Mouse (Mus musculus): Measurements from ENCODE around the gene Zfp184. TPM values are rescaled to one million over a fixed set of nuclear protein-coding genes. Genes with fewer than 3 reads are reported as not detected.

Zfp184 gene
- polyA plus RNA-seq, 1 experiment, result 0.76 TPM

DNA sequence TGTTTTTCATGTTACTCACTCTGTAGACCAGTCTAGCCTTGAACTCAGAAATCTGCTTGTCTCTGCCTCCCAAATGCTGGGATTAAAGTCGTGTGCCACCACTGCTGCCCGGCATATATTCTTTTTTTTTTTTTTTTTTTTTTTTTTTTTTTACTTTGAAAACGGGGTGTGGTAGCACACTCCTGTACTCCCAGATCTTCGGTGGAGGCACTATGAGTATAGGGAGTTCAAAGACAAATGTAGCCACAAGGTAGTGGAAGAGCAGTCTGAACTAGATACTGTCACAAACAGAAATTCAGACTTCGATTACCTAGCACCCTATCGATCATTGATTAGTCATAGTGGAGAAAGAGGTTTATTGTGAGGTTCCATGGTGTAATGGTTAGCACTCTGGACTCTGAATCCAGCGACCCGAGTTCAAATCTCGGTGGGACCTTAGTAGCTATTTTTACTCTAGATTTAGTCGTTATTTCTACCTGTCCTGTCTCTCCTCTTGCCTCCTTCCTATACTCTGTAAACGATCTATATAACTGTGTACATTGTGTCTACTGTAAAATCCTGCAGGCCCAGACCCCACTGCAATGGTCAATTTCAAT lies 25.0 kb upstream of the Zfp184 start:
- TF ChIP-seq POLR2A (IDR thresholded peaks at IDR 0.05; ENCODE audit: borderline replicate concordance, low read depth, low read length), result no peak
- TF ChIP-seq CTCF (IDR thresholded peaks at IDR 0.05; ENCODE audit: low read depth, low read length), result no peak
- H3K4me1 ChIP-seq (ENCODE audit: control insufficient read depth, insufficient read depth, low read length), result peaks cover 10% of the 10 kb centered on the region
- H3K4me3 ChIP-seq (ENCODE audit: insufficient read depth, low read length), result peak overlapping the region; percentile 68
- H3K27ac ChIP-seq (ENCODE audit: insufficient read depth, low read depth, low read length), result no peak overlapping the region

GRCm38 (mm10) chr13:21920681-21921233 lies 24.1 kb upstream of the Zfp184 start:
- Histone ChIP-seq H3K27ac (ENCODE audit: insufficient read depth, low read depth, low read length) (no peak overlapping the region), H3K4me3 (ENCODE audit: insufficient read depth, low read length) (no peak overlapping the region), H3K4me1 (ENCODE audit: control insufficient read depth, insufficient read depth, low read length) (peaks cover 7% of the 10 kb centered on the region)
- TF ChIP-seq CTCF (IDR thresholded peaks at IDR 0.05; ENCODE audit: low read depth, low read length) (no peak), POLR2A (IDR thresholded peaks at IDR 0.05; ENCODE audit: borderline replicate concordance, low read depth, low read length) (no peak)

- Histone ChIP-seq H3K4me1 (ENCODE audit: control insufficient read depth, insufficient read depth, low read length) (no peaks in the 10 kb centered on the region; the same call in 1 of the 2 replicates), H3K27ac (ENCODE audit: insufficient read depth, low read depth, low read length) (no peak overlapping the region), H3K4me3 (ENCODE audit: insufficient read depth, low read length) (no peak overlapping the region)
- TF ChIP-seq POLR2A (IDR thresholded peaks at IDR 0.05; ENCODE audit: borderline replicate concordance, low read depth, low read length), result no peak
- TF ChIP-seq CTCF (IDR thresholded peaks at IDR 0.05; ENCODE audit: low read depth, low read length), result no peak
Measured at GRCm38 (mm10) chr13:21923417-21923816, 21.5 kb upstream of the Zfp184 start.

DNA sequence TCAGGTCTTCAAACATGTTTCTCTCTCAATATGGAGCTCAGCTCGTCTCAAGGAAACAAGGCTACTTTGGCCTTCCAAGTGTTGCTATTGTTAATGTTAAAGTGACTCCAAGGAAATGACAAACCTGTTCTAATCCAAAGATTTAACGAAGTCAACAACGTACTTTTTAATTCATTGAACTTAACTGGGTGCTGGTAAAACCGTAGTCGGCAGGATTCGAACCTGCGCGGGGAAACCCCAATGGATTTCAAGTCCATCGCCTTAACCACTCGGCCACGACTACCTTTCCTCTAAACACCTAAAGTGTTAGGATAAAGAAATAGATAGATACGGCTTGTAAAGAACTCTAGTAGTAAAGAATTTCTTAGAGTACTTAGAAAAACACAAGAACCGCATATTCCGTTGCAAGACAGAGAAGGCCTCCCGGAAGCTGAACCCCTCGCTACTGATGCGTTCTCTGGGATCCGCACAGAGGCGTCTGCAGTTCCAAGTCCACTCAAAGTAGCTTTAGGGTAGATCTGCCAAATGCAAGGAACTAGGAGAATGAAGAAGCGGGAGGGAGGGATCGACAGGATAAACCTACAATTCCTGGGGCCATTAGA lies 20.1 kb upstream of the Zfp184 start:
- H3K4me3 ChIP-seq (ENCODE audit: insufficient read depth, low read length), result no peak overlapping the region

GRCm38 (mm10) chr13:21930981-21931380 lies 13.9 kb upstream of the Zfp184 start:
- H3K27ac ChIP-seq (ENCODE audit: insufficient read depth, low read depth, low read length), result no peak overlapping the region
- peaks cover 2% of the 10 kb centered on the region; the same call in 1 of the 2 replicates for H3K4me1 ChIP-seq (ENCODE audit: control insufficient read depth, insufficient read depth, low read length)
- H3K4me3 ChIP-seq (ENCODE audit: insufficient read depth, low read length), result no peak overlapping the region
- TF ChIP-seq CTCF (IDR thresholded peaks at IDR 0.05; ENCODE audit: low read depth, low read length) (no peak), POLR2A (IDR thresholded peaks at IDR 0.05; ENCODE audit: borderline replicate concordance, low read depth, low read length) (no peak)

More for the DNA sequence above, 20.1 kb upstream of the Zfp184 start:
- no peak overlapping the region for H3K27ac ChIP-seq (ENCODE audit: insufficient read depth, low read depth, low read length)
- no peaks in the 10 kb centered on the region; the same call in 1 of the 2 replicates for H3K4me1 ChIP-seq (ENCODE audit: control insufficient read depth, insufficient read depth, low read length)
- TF ChIP-seq CTCF (IDR thresholded peaks at IDR 0.05; ENCODE audit: low read depth, low read length) (no peak), POLR2A (IDR thresholded peaks at IDR 0.05; ENCODE audit: borderline replicate concordance, low read depth, low read length) (no peak)

DNA sequence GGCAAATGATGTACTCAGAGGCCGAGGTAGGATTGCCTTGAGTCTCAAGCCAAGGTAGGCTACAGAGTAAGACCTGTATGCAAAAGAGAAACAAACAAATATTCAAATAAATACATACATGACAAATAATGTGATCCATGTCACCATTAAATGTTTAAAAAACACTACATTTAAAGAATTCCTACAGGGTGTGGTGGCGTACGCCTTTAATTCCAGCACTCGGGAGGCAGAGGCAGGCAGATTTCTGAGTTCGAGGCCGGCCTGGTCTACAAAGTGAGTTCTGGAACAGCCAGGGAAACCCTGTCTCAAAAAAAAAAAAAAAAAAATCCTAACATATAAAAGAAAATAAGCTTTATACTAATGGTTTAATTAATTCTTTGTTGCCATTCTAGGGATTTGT lies 13.2 kb upstream of the Zfp184 start:
- H3K4me3 ChIP-seq (ENCODE audit: insufficient read depth, low read length), result no peak overlapping the region
- TF ChIP-seq CTCF (IDR thresholded peaks at IDR 0.05; ENCODE audit: low read depth, low read length) (no peak), POLR2A (IDR thresholded peaks at IDR 0.05; ENCODE audit: borderline replicate concordance, low read depth, low read length) (no peak)
- H3K27ac ChIP-seq (ENCODE audit: insufficient read depth, low read depth, low read length), result no peak overlapping the region
- peaks cover 4% of the 10 kb centered on the region for H3K4me1 ChIP-seq (ENCODE audit: control insufficient read depth, insufficient read depth, low read length)

DNA sequence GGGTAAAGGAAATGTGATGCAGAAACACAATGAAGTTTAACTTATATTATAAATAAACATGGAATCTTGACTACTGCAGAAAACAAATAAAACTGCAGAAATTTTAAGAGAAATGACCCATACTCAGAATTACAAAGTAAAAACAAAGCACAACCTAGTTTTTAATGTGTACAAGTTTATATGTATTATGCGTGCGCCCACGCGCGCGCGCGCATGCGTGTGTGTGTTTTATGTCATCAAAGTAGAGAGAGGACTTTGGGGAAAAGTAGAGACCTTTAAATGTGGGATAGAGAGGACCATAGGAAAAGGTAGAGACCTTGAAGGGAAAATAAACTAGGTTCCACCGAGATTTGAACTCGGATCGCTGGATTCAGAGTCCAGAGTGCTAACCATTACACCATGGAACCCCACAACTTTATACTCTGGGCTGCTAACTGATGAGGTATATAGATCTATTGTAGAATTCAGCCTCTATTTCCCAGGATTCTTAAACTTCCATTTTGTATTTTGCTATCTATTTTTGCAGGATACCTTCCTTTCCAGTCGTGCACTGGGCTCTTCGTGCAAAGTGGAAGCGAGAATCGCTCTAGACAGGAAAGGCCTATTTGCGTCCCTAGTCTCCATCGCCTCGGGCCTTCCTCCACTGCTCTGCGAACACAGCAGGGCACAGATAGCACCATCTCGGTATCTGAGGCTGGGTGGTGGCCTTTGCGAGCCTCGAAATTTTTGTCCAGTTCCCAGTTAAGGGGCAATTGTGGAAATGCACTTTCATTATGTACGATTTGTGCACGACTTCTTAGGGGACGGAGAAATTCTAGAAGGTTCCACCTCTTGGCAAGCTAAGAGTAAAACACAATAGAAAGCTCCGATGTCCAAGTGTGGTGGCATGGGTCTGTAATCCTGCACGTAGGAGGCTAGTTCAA lies 11.0 kb upstream of the Zfp184 start:
- peaks cover 4% of the 10 kb centered on the region for H3K4me1 ChIP-seq (ENCODE audit: control insufficient read depth, insufficient read depth, low read length)
- H3K27ac ChIP-seq (ENCODE audit: insufficient read depth, low read depth, low read length), result no peak overlapping the region
- TF ChIP-seq CTCF (IDR thresholded peaks at IDR 0.05; ENCODE audit: low read depth, low read length), result no peak
- TF ChIP-seq POLR2A (IDR thresholded peaks at IDR 0.05; ENCODE audit: borderline replicate concordance, low read depth, low read length), result no peak
- no peak overlapping the region for H3K4me3 ChIP-seq (ENCODE audit: insufficient read depth, low read length)

GRCm38 (mm10) chr13:21934982-21935791 lies 9.7 kb upstream of the Zfp184 start:
- TF ChIP-seq POLR2A (IDR thresholded peaks at IDR 0.05; ENCODE audit: borderline replicate concordance, low read depth, low read length) (no peak), CTCF (IDR thresholded peaks at IDR 0.05; ENCODE audit: low read depth, low read length) (no peak)
- H3K27ac ChIP-seq (ENCODE audit: insufficient read depth, low read depth, low read length), result no peak overlapping the region
- H3K4me3 ChIP-seq (ENCODE audit: insufficient read depth, low read length), result no peak overlapping the region
- peaks cover 4% of the 10 kb centered on the region for H3K4me1 ChIP-seq (ENCODE audit: control insufficient read depth, insufficient read depth, low read length)

- no peak overlapping the region; the same call in 1 of the 2 replicates for H3K27ac ChIP-seq (ENCODE audit: insufficient read depth, low read depth, low read length)
- TF ChIP-seq CTCF (IDR thresholded peaks at IDR 0.05; ENCODE audit: low read depth, low read length), result no peak
- no peak for TF ChIP-seq POLR2A (IDR thresholded peaks at IDR 0.05; ENCODE audit: borderline replicate concordance, low read depth, low read length)
- peaks cover 4% of the 10 kb centered on the region for H3K4me1 ChIP-seq (ENCODE audit: control insufficient read depth, insufficient read depth, low read length)
- peak overlapping the region; percentile 44 for H3K4me3 ChIP-seq (ENCODE audit: insufficient read depth, low read length)
Measured at GRCm38 (mm10) chr13:21935833-21936232, 9.1 kb upstream of the Zfp184 start.

Measured in bone marrow macrophage, adult 2 months (primary cell).